ENCODE assay signal across 25 mouse cellular contexts in the genomic region with DNA sequence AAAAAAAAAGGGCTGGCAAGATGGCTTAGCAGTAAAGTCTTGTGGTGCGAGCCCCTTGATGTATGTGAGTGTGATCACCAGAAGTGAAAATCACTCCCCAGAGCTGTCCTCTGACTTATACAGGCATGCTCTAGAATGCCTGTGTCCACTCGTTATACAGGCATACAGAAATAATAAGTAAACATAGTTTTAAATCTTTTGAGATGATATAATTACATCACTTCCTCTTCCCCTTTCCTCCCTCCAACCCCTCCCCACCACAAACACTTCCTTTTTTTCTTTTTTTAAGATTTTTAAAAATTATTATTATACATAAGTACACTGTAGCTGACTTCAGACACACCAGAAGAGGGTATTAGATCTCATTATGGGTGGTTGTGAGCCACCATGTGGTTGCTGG. TPM values are rescaled to one million over a fixed set of nuclear protein-coding genes. Genes with fewer than 3 reads are reported as not detected.
A peak's percentile ranks its signal among the peaks of the same experiment; 100 is the strongest.
DNase-seq lines count a peak whose midpoint lies in the region; ATAC-seq and TF ChIP-seq lines count a peak whose summit lies in the region.
"Had no signal": no experiment of that assay in that cellular context is flagged by ENCODE, and none has a peak within 500 bp of the region (broad histone marks: within the 10 kb centered on the region; RNA-seq: fewer than 3 reads in every experiment).

No protein-coding gene starts in this region.

- TF ChIP-seq CTCF in lung, adult 2 months (IDR thresholded peaks at IDR 0.05; ENCODE audit: insufficient read depth, low read length), result no peak

- peak; percentile 16 for DNase-seq in A20 (ENCODE audit: low read depth, low spot score)
- DNase-seq in splenic B cell, adult 2 months (ENCODE audit: low read depth, low spot score), result peak; percentile 41
- DNase-seq in frontal cortex, postnatal 25 days (ENCODE audit: low spot score in 2 of 2), result no peak
- DNase-seq in lung, adult 2 months, result no peak
- no peak for DNase-seq in spleen, postnatal 10 days (ENCODE audit: low spot score in 2 of 2)
- DNase-seq: adrenal gland, adult 2 months; adrenal gland, postnatal 25 days; cerebellum, adult 2 months; cerebellum, postnatal 14 days; forebrain, postnatal 0 days; gastrocnemius, postnatal 36 days; heart, adult 18-20 months; heart, postnatal 14 days had no signal

- H3K4me3 ChIP-seq in lung, adult 2 months (replicated peaks; ENCODE audit: extremely low read depth, low read depth, low read length), result no peak overlapping the region
- H3K4me3 ChIP-seq: embryonic facial prominence, embryonic 12.5 days; forebrain, embryonic 12.5 days; heart, embryonic 15.5 days; hindbrain, embryonic 10.5 days; intestine, embryonic 15.5 days had no signal

- no peaks in the 10 kb centered on the region for H3K27me3 ChIP-seq in splenic B cell, adult 2 months (ENCODE audit: control insufficient read depth, insufficient read depth, low read length, poor library complexity, severe bottlenecking)
- H3K27me3 ChIP-seq: CH12.LX; embryonic facial prominence, embryonic 12.5 days; forebrain, embryonic 12.5 days; heart, embryonic 15.5 days; intestine, embryonic 15.5 days had no signal

- ATAC-seq in common myeloid progenitor, adult 5-6 weeks (replicated peaks; ENCODE audit: low read depth, poor library complexity, severe bottlenecking), result peak; percentile 69
- ATAC-seq in megakaryocyte, adult 5-6 weeks (ENCODE audit: poor library complexity, severe bottlenecking), result peak; percentile 80
- ATAC-seq: forebrain, postnatal 0 days; intestine, embryonic 15.5 days had no signal

- no peak for TF ChIP-seq POLR2A in lung, adult 2 months (IDR thresholded peaks at IDR 0.05; ENCODE audit: borderline replicate concordance, extremely low read depth, low read depth, low read length)

- no peaks in the 10 kb centered on the region for H3K36me3 ChIP-seq in splenic B cell, adult 2 months (ENCODE audit: control insufficient read depth, insufficient read depth, low read length, poor library complexity, severe bottlenecking)
- H3K36me3 ChIP-seq: embryonic facial prominence, embryonic 12.5 days; forebrain, embryonic 12.5 days; heart, embryonic 15.5 days; hindbrain, embryonic 10.5 days; intestine, embryonic 15.5 days had no signal

- no peaks in the 10 kb centered on the region for H3K4me1 ChIP-seq in lung, adult 2 months (ENCODE audit: control insufficient read depth, insufficient read depth, low read length)
- H3K4me1 ChIP-seq: embryonic facial prominence, embryonic 12.5 days; forebrain, embryonic 12.5 days had no signal

- WGBS in lung, adult 2 months, result 70% methylated on average over 2 of the region's 2 CpGs

RNA-seq across cellular contexts. Expression of a gene that starts 5.7 kb away (rescaled TPM):
- 49.2 and 53.5 TPM in 2 replicates for total RNA-seq in common myeloid progenitor, adult 5-6 weeks (2017)
- 100 and 102 TPM in 2 replicates for total RNA-seq in megakaryocyte, adult 5-6 weeks (2015)
- 73.3 and 81.7 TPM in 2 replicates for total RNA-seq in megakaryocyte, adult 5-6 weeks (2017)
- polyA plus RNA-seq in lung, adult 2 months (2012; rRNA removed), result 1.4 and 1.8 TPM in 2 replicates

RNA-seq across cellular contexts. Expression of a gene that starts 16.6 kb away (rescaled TPM):
- 5.2 and 11.0 TPM in 2 replicates for total RNA-seq in common myeloid progenitor, adult 5-6 weeks (2017)
- total RNA-seq in megakaryocyte, adult 5-6 weeks (2015), result 2.2 and 2.7 TPM in 2 replicates
- total RNA-seq in megakaryocyte, adult 5-6 weeks (2017), result 3.4 and 5.8 TPM in 2 replicates
- 0.75 and 1.2 TPM in 2 replicates for polyA plus RNA-seq in lung, adult 2 months (2012; rRNA removed)

RNA-seq across cellular contexts. Expression of a gene that starts 59.4 kb away (rescaled TPM):
- total RNA-seq in common myeloid progenitor, adult 5-6 weeks (2017), result not detected in 2 replicates
- total RNA-seq in megakaryocyte, adult 5-6 weeks (2015), result not detected in 2 replicates
- total RNA-seq in megakaryocyte, adult 5-6 weeks (2017), result not detected in 2 replicates
- not detected in 2 replicates for polyA plus RNA-seq in lung, adult 2 months (2012; rRNA removed)
- total RNA-seq: adrenal gland, adult 2 months; adrenal gland, postnatal 25 days; CH12.LX; forebrain, postnatal 0 days; gastrocnemius, adult 8-10 months; gastrocnemius, postnatal 36 days; heart, adult 18-20 months; heart, postnatal 14 days had no signal
- polyA plus RNA-seq: adrenal gland, adult 2 months; cerebellum, adult 2 months; cortical plate, adult 2 months; embryonic facial prominence, embryonic 12.5 days; forebrain, embryonic 12.5 days; forebrain, postnatal 0 days; heart, embryonic 11.5 days; heart, embryonic 15.5 days; hindbrain, embryonic 10.5 days; hindbrain, embryonic 14.5 days; intestine, embryonic 15.5 days had no signal

Comparison
In these comparisons a context has a peak if more than half of its experiments do, and no peak if none do; other contexts are left out.
1. DNase-seq: peak in A20 (single experiment) and splenic B cell, adult 2 months (single experiment); none in frontal cortex, postnatal 25 days (0 of 2), lung, adult 2 months (single experiment) and spleen, postnatal 10 days (0 of 2).